Mouse (Mus musculus): ENCODE measurements around the gene Gbp4. TPM values are rescaled to one million over a fixed set of nuclear protein-coding genes. Genes with fewer than 3 reads are reported as not detected.
"Not testable (repeated sequence)": the region's sequence is repeated elsewhere in the genome, so short reads cannot be mapped to it uniquely, and the experiment has no call there.

The Gbp4 gene
- polyA plus RNA-seq, 1 experiment from 2014 or later = 2.1 TPM

- 83% methylated on average over 2 of the region's 2 CpGs for WGBS
- no peak for ATAC-seq (ENCODE audit: low read depth)
These were observed 24.7 kb downstream of the Gbp4 start for GRCm38 (mm10) chr5:105114696-105115095.

GRCm38 (mm10) chr5:105113656-105114055 is 25.7 kb downstream of the Gbp4 start:
- Histone ChIP-seq H3K27me3 (no peaks in the 10 kb centered on the region), H3K27ac (replicated peaks) (no peak overlapping the region), H3K9me3 (no peaks in the 10 kb centered on the region), H3K9ac (no peak overlapping the region), H3K4me3 (no peak overlapping the region), H3K4me1 (replicated peaks) (no peaks in the 10 kb centered on the region), H3K4me2 (no peak overlapping the region), H3K36me3 (no peaks in the 10 kb centered on the region)
- ATAC-seq (ENCODE audit: low read depth) = no peak
- WGBS = 91% methylated on average over 5 of the region's 5 CpGs

More at GRCm38 (mm10) chr5:105114696-105115095, 24.7 kb downstream of the Gbp4 start:
- Histone ChIP-seq H3K27ac (replicated peaks) (no peak overlapping the region), H3K27me3 (no peaks in the 10 kb centered on the region), H3K36me3 (no peaks in the 10 kb centered on the region), H3K9ac (no peak overlapping the region), H3K9me3 (no peaks in the 10 kb centered on the region), H3K4me1 (replicated peaks) (no peaks in the 10 kb centered on the region), H3K4me3 (no peak overlapping the region), H3K4me2 (no peak overlapping the region)

GRCm38 (mm10) chr5:105110271-105110852 is 29.0 kb downstream of the Gbp4 start:
- not testable (repeated sequence) for H3K4me1 ChIP-seq (replicated peaks); H3K4me2 ChIP-seq; H3K9me3 ChIP-seq; H3K9ac ChIP-seq; H3K27me3 ChIP-seq; ATAC-seq (ENCODE audit: low read depth); H3K36me3 ChIP-seq; H3K27ac ChIP-seq (replicated peaks); H3K4me3 ChIP-seq
- WGBS = 27% methylated on average over 4 of the region's 4 CpGs

- not testable (repeated sequence) for ATAC-seq (ENCODE audit: low read depth); H3K9me3 ChIP-seq
These were observed 29.6 kb downstream of the Gbp4 start for GRCm38 (mm10) chr5:105109775-105110174.

GRCm38 (mm10) chr5:105105689-105106088 is 33.7 kb downstream of the Gbp4 start:
- not testable (repeated sequence) for H3K4me3 ChIP-seq; H3K4me2 ChIP-seq; H3K4me1 ChIP-seq (replicated peaks); H3K36me3 ChIP-seq; H3K9me3 ChIP-seq; H3K27ac ChIP-seq (replicated peaks); ATAC-seq (ENCODE audit: low read depth); H3K9ac ChIP-seq; H3K27me3 ChIP-seq
- 81% methylated on average over 2 of the region's 2 CpGs for WGBS

More at GRCm38 (mm10) chr5:105109775-105110174, 29.6 kb downstream of the Gbp4 start:
- not testable (repeated sequence) for H3K4me3 ChIP-seq; H3K36me3 ChIP-seq; H3K4me2 ChIP-seq; H3K4me1 ChIP-seq (replicated peaks); H3K9ac ChIP-seq; H3K27me3 ChIP-seq
- WGBS = 47% methylated on average over 1 of the region's 1 CpGs
- H3K27ac ChIP-seq (replicated peaks) = 0 out of 2 replicates have a peak overlapping the region, but pooled peaks have one; percentile 28

DNA sequence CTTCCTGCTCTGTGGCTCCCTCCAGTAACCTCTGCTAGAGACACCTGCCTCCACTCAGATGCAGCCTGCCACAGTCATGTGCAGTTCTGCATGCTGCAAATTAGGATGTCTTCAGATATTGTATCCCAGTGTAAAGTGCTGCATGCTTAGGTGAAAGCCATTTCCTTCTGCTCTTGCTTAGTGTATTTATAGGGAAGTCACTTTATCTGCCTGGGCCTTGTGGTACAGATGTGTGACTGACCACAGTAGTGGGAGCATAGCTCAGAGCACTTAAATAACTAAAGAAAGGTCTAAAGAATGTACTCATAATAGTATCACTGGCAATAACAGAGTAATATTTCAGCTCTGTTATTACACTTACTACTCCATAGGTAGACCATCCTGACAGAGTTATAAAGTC is 57.5 kb downstream of the Gbp4 start:
- H3K36me3 ChIP-seq = no peaks in the 10 kb centered on the region
- H3K4me2 ChIP-seq = no peak overlapping the region
- no peak for ATAC-seq (ENCODE audit: low read depth)
- H3K4me3 ChIP-seq = no peak overlapping the region
- H3K9ac ChIP-seq = no peak overlapping the region
- H3K27me3 ChIP-seq = no peaks in the 10 kb centered on the region
- H3K9me3 ChIP-seq = peaks cover 6% of the 10 kb centered on the region; the same call in 1 of the 2 replicates
- H3K4me1 ChIP-seq (replicated peaks) = no peaks in the 10 kb centered on the region
- H3K27ac ChIP-seq (replicated peaks) = no peak overlapping the region

DNA sequence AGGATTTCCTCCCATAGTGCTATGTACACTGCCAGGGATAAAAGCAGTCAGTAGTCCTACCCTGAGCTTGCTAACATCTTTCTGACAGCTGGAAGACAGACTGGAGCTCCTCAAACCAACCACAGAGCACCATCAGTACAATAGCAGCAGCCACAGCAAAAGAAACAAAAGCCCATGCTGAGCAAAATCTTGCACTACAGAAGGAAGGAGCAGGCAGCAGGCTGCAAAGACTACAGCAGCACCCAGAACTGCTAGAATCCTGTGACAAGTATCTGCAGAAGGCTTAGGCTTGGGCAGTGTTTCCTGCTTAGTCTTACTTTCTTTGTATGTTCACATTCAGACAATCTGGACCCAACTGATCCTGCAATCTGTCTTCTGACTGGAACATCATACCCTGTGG is 71.0 kb downstream of the Gbp4 start:
- H3K27ac ChIP-seq (replicated peaks); H3K9me3 ChIP-seq; H3K27me3 ChIP-seq; H3K9ac ChIP-seq; ATAC-seq (ENCODE audit: low read depth); H3K4me2 ChIP-seq; H3K4me1 ChIP-seq (replicated peaks); H3K4me3 ChIP-seq; H3K36me3 ChIP-seq: not testable (repeated sequence)

Other genes with a start within 250 kb of the Gbp4 start
- gene Abcg3, start 156.9 kb downstream of the Gbp4 start, polyA plus RNA-seq (2015; fragmentation: Nextera tagmentation; extraction: Ambion mirVana) = 0.50 and 1.0 TPM in 2 replicates
- gene Gbp9, start within 50 bp of the Gbp4 start, polyA plus RNA-seq (2015; fragmentation: Nextera tagmentation; extraction: Ambion mirVana) = 1.5 and 2.0 TPM in 2 replicates
- 0.54 and 1.2 TPM in 2 replicates for gene Gbp8, start within 50 bp of the Gbp4 start, polyA plus RNA-seq (2015; fragmentation: Nextera tagmentation; extraction: Ambion mirVana)
- gene Gbp10, start 99.9 kb upstream of the Gbp4 start, polyA plus RNA-seq (2015; fragmentation: Nextera tagmentation; extraction: Ambion mirVana) = 1.1 and 1.7 TPM in 2 replicates
- not detected in 2 replicates for gene Gm43302, start 154.1 kb upstream of the Gbp4 start, polyA plus RNA-seq (2015; fragmentation: Nextera tagmentation; extraction: Ambion mirVana)
- gene Gbp6, start 154.1 kb upstream of the Gbp4 start, polyA plus RNA-seq (2015; fragmentation: Nextera tagmentation; extraction: Ambion mirVana) = 4.6 and 5.0 TPM in 2 replicates